Mouse (Mus musculus) embryonic facial prominence, embryonic 12.5 days (tissue): ENCODE results near the gene Slc9a3r2. TPM values are rescaled to one million over a fixed set of nuclear protein-coding genes. Genes with fewer than 3 reads are reported as not detected.

ENCODE experiments used
- microRNA-seq: library from miRNA; unstranded; fragments of <30 nt; microRNA quantifications from one replicate; pipeline ENCODE4, GENCODE M21; 2017
- polyA plus RNA-seq: library from polyadenylated mRNA; unstranded; fragments of >200 nt; fragmentation: Nextera tagmentation; extraction: Ambion mirVana; gene quantifications from 2 replicates; pipeline ENCODE4 v1.2.1, GENCODE M21; 2016

Gene Slc9a3r2
- polyA plus RNA-seq, 1 experiment from 2014 or later, result 59.6 TPM

Small RNA genes lying within 50 kb of the gene (microRNA-seq; reads per million reads assigned to microRNA genes)
- gene Gm24589, result not detected

Other genes with a start within 250 kb of the Slc9a3r2 start
- 336 and 351 TPM in 2 replicates for gene Rnps1, start 235.8 kb downstream of the Slc9a3r2 start, polyA plus RNA-seq
- 77.3 and 82.3 TPM in 2 replicates for gene Eci1, start 223.7 kb downstream of the Slc9a3r2 start, polyA plus RNA-seq
- gene Dnase1l2, start 207.2 kb downstream of the Slc9a3r2 start, polyA plus RNA-seq, result 3.2 and 3.6 TPM in 2 replicates
- 38.4 and 43.2 TPM in 2 replicates for gene E4f1, start 180.0 kb downstream of the Slc9a3r2 start, polyA plus RNA-seq
- 52.3 and 54.9 TPM in 2 replicates for gene Pgp, start 179.9 kb downstream of the Slc9a3r2 start, polyA plus RNA-seq
- 1.7 TPM in 1 of 2 replicates, not detected in the other for gene Bricd5, start 176.4 kb downstream of the Slc9a3r2 start, polyA plus RNA-seq
- 32.8 and 35.0 TPM in 2 replicates for gene Mlst8, start 171.2 kb downstream of the Slc9a3r2 start, polyA plus RNA-seq
- 7.3 and 7.5 TPM in 2 replicates for gene Caskin1, start 161.7 kb downstream of the Slc9a3r2 start, polyA plus RNA-seq
- gene Traf7, start 122.4 kb downstream of the Slc9a3r2 start, polyA plus RNA-seq, result 98.5 and 103 TPM in 2 replicates
- 3.6 and 3.7 TPM in 2 replicates for gene Rab26, start 116.1 kb downstream of the Slc9a3r2 start, polyA plus RNA-seq
- gene Pkd1, start 100.5 kb downstream of the Slc9a3r2 start, polyA plus RNA-seq, result 26.8 and 29.8 TPM in 2 replicates
- 72.8 and 82.0 TPM in 2 replicates for gene Tsc2, start 17.7 kb downstream of the Slc9a3r2 start, polyA plus RNA-seq
- 26.2 and 26.9 TPM in 2 replicates for gene Nthl1, start 17.6 kb downstream of the Slc9a3r2 start, polyA plus RNA-seq
- 0.35 and 0.76 TPM in 2 replicates for gene Npw, start 8.1 kb upstream of the Slc9a3r2 start, polyA plus RNA-seq
- gene Zfp598, start 19.4 kb upstream of the Slc9a3r2 start, polyA plus RNA-seq, result 23.5 and 25.4 TPM in 2 replicates
- 8.4 and 10.5 TPM in 2 replicates for gene Syngr3, start 39.6 kb upstream of the Slc9a3r2 start, polyA plus RNA-seq
- 47.9 and 48.0 TPM in 2 replicates for gene Gfer, start 45.8 kb upstream of the Slc9a3r2 start, polyA plus RNA-seq
- 3.0 and 5.5 TPM in 2 replicates for gene Noxo1, start 45.9 kb upstream of the Slc9a3r2 start, polyA plus RNA-seq
- gene Tbl3, start 57.3 kb upstream of the Slc9a3r2 start, polyA plus RNA-seq, result 93.9 and 94.2 TPM in 2 replicates
- gene Rnf151, start 67.7 kb upstream of the Slc9a3r2 start, polyA plus RNA-seq, result 0.22 TPM in 1 of 2 replicates, not detected in the other
- 1,116 and 1,117 TPM in 2 replicates for gene Rps2, start 67.8 kb upstream of the Slc9a3r2 start, polyA plus RNA-seq
- 209 and 223 TPM in 2 replicates for gene Ndufb10, start 74.2 kb upstream of the Slc9a3r2 start, polyA plus RNA-seq
- not detected in 2 replicates for gene Rpl3l, start 77.5 kb upstream of the Slc9a3r2 start, polyA plus RNA-seq
- gene Msrb1, start 86.3 kb upstream of the Slc9a3r2 start, polyA plus RNA-seq, result 23.6 and 25.6 TPM in 2 replicates
- 9.2 and 10.7 TPM in 2 replicates for gene Hs3st6, start 102.7 kb upstream of the Slc9a3r2 start, polyA plus RNA-seq
- not detected in 2 replicates for gene Meiob, start 154.0 kb upstream of the Slc9a3r2 start, polyA plus RNA-seq
- gene Hagh, start 189.8 kb upstream of the Slc9a3r2 start, polyA plus RNA-seq, result 24.2 and 26.1 TPM in 2 replicates
- 21.3 and 23.2 TPM in 2 replicates for gene Fahd1, start 200.0 kb upstream of the Slc9a3r2 start, polyA plus RNA-seq
- gene Igfals, start 215.7 kb upstream of the Slc9a3r2 start, polyA plus RNA-seq, result 0.22 and 0.28 TPM in 2 replicates
- 49.7 and 53.6 TPM in 2 replicates for gene Nubp2, start 236.0 kb upstream of the Slc9a3r2 start, polyA plus RNA-seq
- 43.3 and 43.8 TPM in 2 replicates for gene Spsb3, start 236.3 kb upstream of the Slc9a3r2 start, polyA plus RNA-seq
- gene Eme2, start 244.8 kb upstream of the Slc9a3r2 start, polyA plus RNA-seq, result 38.7 and 42.4 TPM in 2 replicates
- 99.6 and 107 TPM in 2 replicates for gene Mrps34, start 244.8 kb upstream of the Slc9a3r2 start, polyA plus RNA-seq
- gene Nme3, start 246.2 kb upstream of the Slc9a3r2 start, polyA plus RNA-seq, result 44.8 and 46.1 TPM in 2 replicates